Mouse (Mus musculus) neural tube, embryonic 12.5 days (tissue): ENCODE data around the gene Clasp2. TPM values are rescaled to one million over a fixed set of nuclear protein-coding genes. Genes with fewer than 3 reads are reported as not detected.
"Not testable (repeated sequence)": the region's sequence is repeated elsewhere in the genome, so short reads cannot be mapped to it uniquely, and the experiment has no call there.

Experiments
- ATAC-seq: fragments of 200-750 bp; cut with Nextera tagmentation; 2 replicates; pipeline ENCODE4 v1.8.0; 2017; ENCODE audit warnings: low read depth, mild to moderate bottlenecking, moderate TSS enrichment, moderate library complexity; ENCODE audit not compliant: low FRiP score
- H3K27ac ChIP-seq: fragments of 300-500 bp; sonication (generic); 2 replicates; pipeline ENCODE4 v1.5.1; 2016
- H3K27me3 ChIP-seq: fragments of 300-500 bp; sonication (generic); replicated peaks from 2 replicates; pipeline ENCODE4 v1.6.1; 2016; ENCODE audit warnings: mild to moderate bottlenecking
- H3K36me3 ChIP-seq: fragments of 300-500 bp; sonication (generic); 2 replicates; pipeline ENCODE4 v1.6.1; 2016; ENCODE audit warnings: mild to moderate bottlenecking
- H3K4me1 ChIP-seq: fragments of 300-500 bp; sonication (generic); 2 replicates; pipeline ENCODE4 v1.6.1; 2016
- H3K4me2 ChIP-seq: fragments of 300-500 bp; sonication (generic); replicated peaks from 2 replicates; pipeline ENCODE4 v1.6.1; 2016; ENCODE audit warnings: mild to moderate bottlenecking
- H3K4me3 ChIP-seq: fragments of 300-500 bp; sonication (generic); 2 replicates; pipeline ENCODE4 v1.5.1; 2016
- H3K9ac ChIP-seq: fragments of 300-500 bp; sonication (generic); 2 replicates; pipeline ENCODE4 v1.6.1; 2016; ENCODE audit warnings: mild to moderate bottlenecking
- H3K9me3 ChIP-seq: fragments of 300-500 bp; sonication (generic); 2 replicates; pipeline ENCODE4 v1.6.1; 2016; ENCODE audit warnings: mild to moderate bottlenecking
- WGBS: fragments of 180-500 bp; shearing (Covaris S2); methylation state at CpG from one replicate; pipeline ENCODE4 v1.1.7; 2016; 5-methylcytosine and 5-hydroxymethylcytosine counted together
- polyA plus RNA-seq: library from polyadenylated mRNA; unstranded; fragments of >200 nt; fragmentation: Nextera tagmentation; extraction: Ambion mirVana; gene quantifications from 2 replicates; pipeline ENCODE4 v1.2.1, GENCODE M21; 2016

The Clasp2 gene
- polyA plus RNA-seq, 1 experiment from 2014 or later: 82.7 TPM

DNA sequence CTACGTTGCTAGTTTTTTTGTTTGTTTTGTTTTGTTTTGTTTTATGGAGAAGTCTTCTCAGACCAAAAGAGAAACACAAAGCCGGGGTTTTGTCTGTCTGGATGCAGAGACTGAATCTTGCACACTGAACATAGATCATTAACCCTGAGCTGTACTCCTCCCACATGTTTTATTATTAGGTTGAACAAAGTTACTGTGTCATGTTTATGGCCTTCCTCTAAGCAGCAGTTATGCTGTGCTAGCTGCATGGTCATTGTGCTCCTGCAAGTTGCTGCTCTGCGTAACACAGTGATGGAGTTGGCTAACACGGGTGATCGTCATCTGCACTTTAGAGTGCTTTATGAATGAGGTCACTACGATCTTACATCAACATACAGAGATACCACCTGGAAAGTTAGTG, 21.1 kb downstream of the Clasp2 start:
- H3K27ac ChIP-seq: no peak overlapping the region
- H3K4me1 ChIP-seq: no peaks in the 10 kb centered on the region
- peaks cover 9% of the 10 kb centered on the region; the same call in 1 of the 2 replicates for H3K36me3 ChIP-seq
- 91% methylated on average over 6 of the region's 6 CpGs for WGBS
- no peak overlapping the region for H3K4me2 ChIP-seq
- H3K9ac ChIP-seq: no peak overlapping the region
- no peaks in the 10 kb centered on the region for H3K9me3 ChIP-seq
- no peak overlapping the region for H3K4me3 ChIP-seq
- ATAC-seq: no peak
- no peaks in the 10 kb centered on the region for H3K27me3 ChIP-seq

DNA sequence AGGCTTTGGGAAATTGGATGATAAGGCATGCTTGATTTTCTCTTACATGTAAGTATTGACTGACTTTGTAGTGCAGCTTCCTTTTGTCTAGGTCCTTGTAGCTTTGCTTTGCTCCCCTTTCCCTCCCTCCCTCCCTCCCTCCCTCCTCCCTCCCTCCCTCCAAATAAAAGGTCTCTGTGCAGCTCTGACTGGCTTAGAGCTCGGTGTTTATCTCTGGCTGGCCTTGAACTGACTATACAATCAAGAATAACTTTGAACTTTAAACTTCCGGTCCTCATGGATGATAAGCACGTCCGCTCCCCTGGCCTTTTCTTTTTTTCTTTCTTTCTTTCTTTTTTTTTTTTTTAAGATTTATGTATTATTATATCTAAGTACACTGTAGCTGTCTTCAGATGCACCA, 21.9 kb downstream of the Clasp2 start:
- Histone ChIP-seq H3K9me3 (no peaks in the 10 kb centered on the region), H3K27me3 (no peaks in the 10 kb centered on the region), H3K4me3 (no peak overlapping the region), H3K36me3 (peaks cover 9% of the 10 kb centered on the region; the same call in 1 of the 2 replicates), H3K4me1 (no peaks in the 10 kb centered on the region), H3K4me2 (no peak overlapping the region), H3K27ac (no peak overlapping the region), H3K9ac (no peak overlapping the region)
- no peak for ATAC-seq
- 86% methylated on average over 4 of the region's 4 CpGs for WGBS

DNA sequence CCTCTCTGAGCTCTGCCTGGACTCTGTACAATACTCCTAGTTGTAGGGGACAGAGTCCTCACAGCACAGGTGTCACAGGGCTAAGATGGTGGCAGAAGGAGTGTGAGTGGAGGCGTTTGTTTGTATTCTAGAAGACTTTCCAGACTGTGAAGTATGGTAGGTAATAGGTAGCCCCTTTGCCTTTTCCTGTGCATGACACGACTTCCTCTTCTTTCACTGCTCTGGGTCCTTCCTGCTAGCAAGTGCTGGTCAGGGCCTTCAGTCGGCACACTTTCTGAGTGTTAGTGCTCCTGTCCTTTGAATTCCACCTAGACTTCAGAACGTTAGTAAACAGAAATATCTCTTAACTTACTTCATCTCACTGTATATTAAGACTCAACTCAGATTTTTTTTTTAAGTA, 29.4 kb downstream of the Clasp2 start:
- 86% methylated on average over 4 of the region's 4 CpGs for WGBS
- Histone ChIP-seq H3K4me1 (no peaks in the 10 kb centered on the region), H3K27ac (no peak overlapping the region), H3K9ac (no peak overlapping the region), H3K36me3 (peaks cover 7% of the 10 kb centered on the region; the same call in 1 of the 2 replicates), H3K27me3 (no peaks in the 10 kb centered on the region), H3K4me3 (no peak overlapping the region), H3K9me3 (no peaks in the 10 kb centered on the region), H3K4me2 (no peak overlapping the region)
- no peak for ATAC-seq

DNA sequence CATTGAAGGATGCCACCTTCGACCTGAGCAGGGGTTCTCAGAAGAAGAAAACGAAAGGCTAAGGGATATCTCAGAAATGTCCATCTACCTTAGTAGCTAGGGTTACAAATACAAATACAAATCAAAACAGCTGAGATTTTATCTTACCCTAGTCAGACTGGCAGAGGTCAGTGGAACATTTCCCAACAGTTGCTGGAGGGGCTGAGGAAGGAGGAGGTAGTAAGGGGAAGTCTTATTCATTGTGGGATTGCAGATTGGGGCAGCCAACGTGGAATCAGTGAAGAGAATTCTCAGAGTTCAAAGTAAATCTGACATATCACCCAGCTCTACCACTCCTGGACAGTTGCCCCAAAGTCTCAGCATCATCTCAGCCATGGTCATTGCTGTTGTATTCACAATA, 39.6 kb downstream of the Clasp2 start:
- Histone ChIP-seq H3K27ac (no peak overlapping the region), H3K4me3 (no peak overlapping the region), H3K4me2 (no peak overlapping the region), H3K27me3 (no peaks in the 10 kb centered on the region), H3K36me3 (no peaks in the 10 kb centered on the region), H3K4me1 (no peaks in the 10 kb centered on the region), H3K9me3 (no peaks in the 10 kb centered on the region), H3K9ac (no peak overlapping the region)
- ATAC-seq: no peak
- WGBS: 88% methylated on average over 3 of the region's 3 CpGs

DNA sequence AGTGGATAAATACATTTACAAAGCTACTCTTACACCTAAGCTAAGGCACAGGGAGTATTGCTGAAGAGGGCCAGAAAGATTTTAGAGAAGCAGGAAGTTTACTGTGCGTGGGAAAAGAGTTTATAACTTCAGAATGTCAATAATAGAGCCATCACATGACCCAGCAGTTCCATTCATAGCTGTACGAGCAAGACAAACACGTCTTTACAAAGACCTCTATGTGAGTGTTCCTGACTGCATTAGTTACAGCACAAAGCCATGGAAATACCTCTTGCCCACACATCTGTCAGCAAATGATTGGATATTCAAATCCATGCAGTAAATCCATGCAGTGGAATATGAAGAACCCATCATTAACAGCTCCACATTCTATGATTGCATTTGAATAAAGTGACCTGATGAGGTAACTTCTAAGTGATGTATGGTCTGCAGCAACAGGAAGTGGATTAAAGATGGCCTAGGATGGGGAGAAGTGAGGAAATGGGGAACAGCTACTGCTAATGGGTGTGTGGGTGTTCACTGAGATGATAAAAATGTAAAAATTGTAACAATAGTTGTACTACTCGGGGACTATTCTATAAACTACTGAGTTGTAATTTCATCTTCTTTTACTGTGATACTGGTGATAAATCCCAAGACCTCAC, 41.2 kb downstream of the Clasp2 start:
- Histone ChIP-seq H3K27ac (no peak overlapping the region), H3K4me3 (no peak overlapping the region), H3K36me3 (no peaks in the 10 kb centered on the region), H3K4me2 (no peak overlapping the region), H3K27me3 (no peaks in the 10 kb centered on the region), H3K4me1 (no peaks in the 10 kb centered on the region), H3K9ac (no peak overlapping the region), H3K9me3 (no peaks in the 10 kb centered on the region)
- WGBS: 49% methylated on average over 4 of the region's 4 CpGs
- no peak for ATAC-seq

DNA sequence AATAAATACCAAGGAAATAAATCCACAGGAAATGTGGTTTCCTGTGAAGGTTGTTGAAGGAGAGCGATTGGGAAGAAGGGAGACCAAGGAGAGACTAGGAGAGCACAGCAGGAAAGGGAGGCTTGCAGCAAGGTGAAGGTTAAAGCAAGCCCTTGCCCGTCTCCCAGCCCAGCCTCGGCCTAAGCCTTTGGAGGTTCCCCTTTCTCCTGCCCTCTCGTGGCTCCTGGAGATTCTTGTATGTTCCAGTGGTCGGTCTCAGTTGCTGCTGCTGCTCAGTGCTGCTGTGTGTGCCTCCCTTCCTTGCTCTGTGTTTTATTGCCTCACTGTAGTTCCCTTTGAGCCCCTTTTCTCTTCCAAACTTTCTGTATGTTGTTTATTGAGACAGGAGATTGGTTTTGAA, 42.4 kb downstream of the Clasp2 start:
- Histone ChIP-seq H3K9ac (no peak overlapping the region), H3K4me1 (no peaks in the 10 kb centered on the region), H3K9me3 (no peaks in the 10 kb centered on the region), H3K36me3 (no peaks in the 10 kb centered on the region), H3K4me3 (no peak overlapping the region), H3K27ac (no peak overlapping the region), H3K4me2 (no peak overlapping the region), H3K27me3 (no peaks in the 10 kb centered on the region)
- ATAC-seq: no peak
- 60% methylated on average over 5 of the region's 5 CpGs for WGBS

DNA sequence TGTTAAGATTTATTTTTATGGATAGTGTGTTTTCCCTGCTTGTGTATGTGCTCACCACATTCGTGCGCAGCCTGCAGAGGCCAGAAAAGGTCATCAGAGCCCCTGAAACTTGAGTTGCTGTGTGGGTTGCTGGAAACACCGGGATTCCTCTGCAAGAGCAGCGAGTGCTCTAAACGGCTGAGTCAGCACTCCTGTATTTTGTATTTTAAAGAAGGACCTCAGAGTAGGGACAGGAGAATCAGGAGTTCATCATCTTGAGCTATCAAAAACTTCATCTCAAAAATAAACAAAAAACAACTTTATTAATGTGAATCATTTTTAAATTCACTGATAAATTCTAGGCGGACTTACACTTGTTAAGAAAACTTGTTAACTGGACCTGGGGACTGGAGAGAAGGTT, 48.0 kb downstream of the Clasp2 start:
- not testable (repeated sequence) for H3K36me3 ChIP-seq, H3K9ac ChIP-seq, H3K27me3 ChIP-seq, H3K27ac ChIP-seq, H3K9me3 ChIP-seq, H3K4me2 ChIP-seq, ATAC-seq, H3K4me3 ChIP-seq
- WGBS: 67% methylated on average over 6 of the region's 6 CpGs
- peaks cover 10% of the 10 kb centered on the region for H3K4me1 ChIP-seq

DNA sequence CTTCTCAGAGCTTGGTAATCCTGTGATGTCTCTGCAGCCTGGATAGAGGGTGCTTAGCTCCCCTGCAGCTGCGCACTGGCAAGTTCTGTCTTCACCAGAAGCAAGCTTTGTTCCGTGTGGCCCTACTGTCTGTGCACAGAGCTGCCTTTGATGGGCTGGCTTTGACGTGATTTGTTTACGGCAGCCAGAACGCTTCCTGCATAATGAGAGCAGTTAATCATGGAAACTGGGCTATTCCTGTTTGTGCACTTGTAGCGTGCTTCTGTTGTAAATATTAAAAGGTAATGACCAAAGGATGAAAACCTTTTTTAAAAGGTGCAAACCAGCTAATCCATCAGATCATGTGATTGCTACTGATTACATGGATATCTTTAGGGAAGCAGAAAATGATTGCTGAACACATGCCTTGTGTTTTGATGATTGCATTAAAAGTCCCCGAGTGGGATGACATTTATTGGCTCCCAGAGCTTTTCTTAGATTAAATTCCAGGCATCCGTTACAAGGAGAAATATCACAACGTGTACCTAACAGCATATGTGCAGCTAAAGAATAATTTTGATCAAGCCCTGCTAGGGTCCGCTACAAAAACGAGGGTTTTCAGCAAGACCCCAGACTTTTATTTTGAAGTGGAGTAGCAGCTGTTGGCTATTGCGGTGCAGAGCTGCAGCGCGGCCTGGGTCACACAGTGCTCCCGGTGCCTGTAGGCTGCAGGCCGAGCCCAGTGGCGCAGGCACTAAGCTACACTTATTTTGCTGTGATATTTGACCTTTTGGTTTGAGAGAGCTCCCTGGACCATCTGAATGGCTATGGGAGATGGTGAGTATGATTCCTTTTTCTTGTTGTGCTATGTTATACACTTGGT, 51.6 kb downstream of the Clasp2 start:
- Histone ChIP-seq H3K36me3 (no peaks in the 10 kb centered on the region), H3K4me1 (peaks cover 10% of the 10 kb centered on the region), H3K4me2 (peak overlapping the region; percentile 59), H3K27me3 (no peaks in the 10 kb centered on the region), H3K27ac (peak overlapping the region; percentile 86), H3K4me3 (peak overlapping the region; percentile 40), H3K9me3 (no peaks in the 10 kb centered on the region), H3K9ac (peak overlapping the region; percentile 41)
- ATAC-seq: peak; percentile 98
- under 1% methylated on average over 17 of the region's 17 CpGs for WGBS

DNA sequence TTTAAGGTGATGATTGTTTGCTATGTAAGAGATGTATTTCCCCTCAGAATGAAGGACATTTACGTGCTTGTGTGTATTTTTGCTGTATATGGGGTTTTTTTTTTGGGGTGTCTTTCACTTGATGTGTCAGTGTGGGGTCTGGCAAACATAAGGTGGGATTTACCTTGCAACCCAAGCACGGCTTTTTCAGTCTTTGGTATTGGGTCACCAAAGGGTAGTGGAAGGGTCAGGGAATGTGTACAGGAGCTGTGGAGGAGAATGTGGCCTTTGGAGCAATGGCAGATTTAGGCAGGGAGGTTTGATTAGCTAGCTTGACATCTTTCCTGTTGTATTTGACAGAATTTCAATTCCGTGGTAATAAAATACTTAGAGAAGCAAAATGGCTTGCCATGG, 52.2 kb downstream of the Clasp2 start:
- H3K4me1 ChIP-seq: peaks cover 10% of the 10 kb centered on the region
- WGBS: 22% methylated on average over 3 of the region's 3 CpGs
- no peak for ATAC-seq
- no peaks in the 10 kb centered on the region for H3K9me3 ChIP-seq
- H3K4me2 ChIP-seq: peak overlapping the region; percentile 59
- no peaks in the 10 kb centered on the region for H3K27me3 ChIP-seq
- no peaks in the 10 kb centered on the region for H3K36me3 ChIP-seq
- peak overlapping the region; percentile 86 for H3K27ac ChIP-seq
- H3K4me3 ChIP-seq: peak overlapping the region; percentile 40
- H3K9ac ChIP-seq: peak overlapping the region; percentile 41

DNA sequence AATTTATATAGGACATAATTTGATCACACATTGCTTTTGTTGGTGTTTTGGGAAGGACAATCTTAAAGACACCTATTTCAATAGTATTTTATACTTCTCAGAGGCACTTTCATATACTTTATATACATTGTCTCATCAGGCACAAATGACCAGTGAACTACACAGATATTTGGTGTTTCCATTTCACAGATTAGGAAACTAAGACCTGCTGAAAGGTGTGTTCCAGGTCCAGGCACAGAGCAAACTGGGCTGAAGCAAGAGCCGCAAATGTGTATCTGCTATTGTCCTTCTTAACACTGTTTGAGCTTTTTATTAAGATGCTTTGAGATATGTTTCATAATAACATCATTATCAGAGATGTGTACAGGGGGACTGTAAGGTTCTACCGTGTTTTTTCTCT, 52.7 kb downstream of the Clasp2 start:
- Histone ChIP-seq H3K9me3 (no peaks in the 10 kb centered on the region), H3K9ac (no peak overlapping the region; the same call in 1 of the 2 replicates), H3K4me1 (peaks cover 10% of the 10 kb centered on the region), H3K4me3 (peak overlapping the region; percentile 40; the same call in 1 of the 2 replicates), H3K4me2 (peak overlapping the region; percentile 59), H3K27me3 (no peaks in the 10 kb centered on the region), H3K36me3 (no peaks in the 10 kb centered on the region), H3K27ac (no peak overlapping the region)
- ATAC-seq: no peak
- WGBS: 82% methylated on average over 2 of the region's 2 CpGs

DNA sequence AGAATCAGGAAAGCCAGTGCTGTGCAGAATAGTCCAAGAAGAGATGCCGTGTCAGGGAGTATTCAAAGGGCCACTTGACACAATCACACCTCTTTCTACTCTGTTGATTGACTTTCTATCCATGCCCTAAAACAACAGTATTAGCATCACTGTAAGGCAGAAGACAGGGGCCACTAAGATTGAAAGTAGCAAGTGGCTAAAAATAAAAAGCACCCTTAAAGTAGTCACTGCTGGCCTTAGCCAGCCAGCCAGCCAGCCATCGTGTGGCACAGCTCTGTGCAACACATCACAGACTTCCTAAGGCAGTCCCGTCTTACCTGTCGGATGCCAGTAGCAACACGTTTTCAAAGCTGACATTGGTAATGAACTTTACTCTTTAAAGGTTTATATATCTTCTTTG, 55.9 kb downstream of the Clasp2 start:
- Histone ChIP-seq H3K4me3 (no peak overlapping the region), H3K36me3 (no peaks in the 10 kb centered on the region), H3K27ac (no peak overlapping the region), H3K9me3 (no peaks in the 10 kb centered on the region), H3K9ac (no peak overlapping the region), H3K4me1 (peaks cover 4% of the 10 kb centered on the region), H3K27me3 (no peaks in the 10 kb centered on the region), H3K4me2 (no peak overlapping the region)
- 88% methylated on average over 5 of the region's 5 CpGs for WGBS
- no peak for ATAC-seq

DNA sequence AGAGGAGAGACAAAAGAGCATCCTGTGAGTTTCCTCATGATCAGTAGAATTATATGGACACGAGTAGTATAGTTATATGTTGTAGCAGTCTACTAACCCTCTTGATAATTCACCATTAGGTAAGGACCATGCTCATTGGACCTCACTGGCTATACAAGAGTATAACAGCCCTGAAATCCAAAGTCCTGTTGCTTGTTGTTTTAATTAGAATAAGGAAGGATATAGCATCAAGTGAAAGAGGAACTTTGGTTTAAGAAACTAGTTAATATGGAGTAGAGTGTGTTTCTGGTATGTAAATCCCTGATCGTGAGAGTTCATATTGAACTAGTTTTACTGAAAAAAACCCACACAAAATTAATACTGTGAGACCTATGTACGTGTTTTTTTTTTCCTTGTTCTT, 59.4 kb downstream of the Clasp2 start:
- WGBS: 94% methylated on average over 3 of the region's 3 CpGs
- H3K9ac ChIP-seq: no peak overlapping the region
- H3K27me3 ChIP-seq: no peaks in the 10 kb centered on the region
- H3K36me3 ChIP-seq: no peaks in the 10 kb centered on the region
- ATAC-seq: no peak
- H3K4me2 ChIP-seq: no peak overlapping the region
- H3K9me3 ChIP-seq: no peaks in the 10 kb centered on the region
- no peaks in the 10 kb centered on the region; the same call in 1 of the 2 replicates for H3K4me1 ChIP-seq
- no peak overlapping the region for H3K27ac ChIP-seq
- H3K4me3 ChIP-seq: no peak overlapping the region
